9 mouse cellular contexts compared by ENCODE assay signal in the genomic region with DNA sequence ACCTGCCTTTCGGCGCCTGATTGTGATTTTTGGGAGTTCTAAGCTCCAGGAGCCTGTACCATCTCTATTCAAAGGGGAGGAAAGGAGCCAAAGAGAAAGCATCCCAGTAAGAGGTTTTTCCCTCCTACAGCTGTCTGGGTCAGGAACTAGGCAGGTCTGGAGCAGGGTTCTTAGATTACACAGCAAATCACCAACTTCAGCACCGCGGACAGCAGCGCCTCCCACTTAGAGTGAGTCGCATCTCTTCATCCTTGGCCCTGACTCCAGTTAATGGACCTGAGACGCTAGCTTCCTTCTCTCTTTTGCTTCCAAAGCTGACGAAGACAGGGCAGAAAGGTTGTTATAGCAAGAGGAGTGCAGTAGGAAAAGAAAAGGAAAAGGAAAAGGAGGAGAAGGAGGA. TPM values are rescaled to one million over a fixed set of nuclear protein-coding genes. Genes with fewer than 3 reads are reported as not detected.
DNase-seq lines count a peak whose midpoint lies in the region; ATAC-seq lines count a peak whose summit lies in the region.
"Had no signal": no experiment of that assay in that cellular context is flagged by ENCODE, and none has a peak within 500 bp of the region (broad histone marks: within the 10 kb centered on the region; RNA-seq: fewer than 3 reads in every experiment).

A gene (plus strand): TSS at position 267 of the 400 bp plus-strand sequence.

- H3K4me1 ChIP-seq in embryonic facial prominence, embryonic 13.5 days = 0 out of 2 replicates have a peak, but pooled peaks cover 3% of the 10 kb centered on the region
- H3K4me1 ChIP-seq in limb, embryonic 13.5 days = no peaks in the 10 kb centered on the region

- WGBS in embryonic facial prominence, embryonic 13.5 days = 12% methylated on average over 8 of the region's 8 CpGs
- WGBS in limb, embryonic 13.5 days = 10% methylated on average over 7 of the region's 8 CpGs

- H3K4me3 ChIP-seq in embryonic facial prominence, embryonic 13.5 days = peak within 1 kb of the TSS; percentile 7; the same call in 1 of the 2 replicates
- H3K4me3 ChIP-seq in limb, embryonic 13.5 days = no peak within 1 kb of the TSS

- DNase-seq in layer of hippocampus, adult 11-12 months (ENCODE audit: low spot score) = peak; percentile 50
- DNase-seq in layer of hippocampus, adult 9-10 months (ENCODE audit: low spot score) = no peak
- DNase-seq in brain, adult 2 months (ENCODE audit: low read depth, low spot score) = peak; percentile 84
- peak; percentile 39 for DNase-seq in hindlimb bud, embryonic 11.5 days (ENCODE audit: extremely low spot score, low read depth, low spot score)
- peak; percentile 88 for DNase-seq in retina, embryonic 14.5 days (ENCODE audit: low spot score)
- DNase-seq in adipocyte (ENCODE audit: low spot score) = no peak

- H3K27me3 ChIP-seq in embryonic facial prominence, embryonic 13.5 days = peaks cover 8% of the 10 kb centered on the region; the same call in 1 of the 2 replicates
- peaks cover 18% of the 10 kb centered on the region for H3K27me3 ChIP-seq in limb, embryonic 13.5 days

- H3K9ac ChIP-seq in embryonic facial prominence, embryonic 13.5 days = no peak within 1 kb of the TSS
- H3K9ac ChIP-seq in limb, embryonic 13.5 days = no peak within 1 kb of the TSS

- no peaks in the 10 kb centered on the region for H3K36me3 ChIP-seq in embryonic facial prominence, embryonic 13.5 days
- H3K36me3 ChIP-seq in limb, embryonic 13.5 days = no peaks in the 10 kb centered on the region

- no peak within 1 kb of the TSS for H3K27ac ChIP-seq in embryonic facial prominence, embryonic 13.5 days
- H3K27ac ChIP-seq in limb, embryonic 13.5 days = no peak within 1 kb of the TSS
- H3K27ac ChIP-seq: macrophage had no signal

- ATAC-seq in embryonic facial prominence, embryonic 13.5 days (ENCODE audit: insufficient number of reproducible peaks, insufficient read depth, low FRiP score, low TSS enrichment, low read depth) = no peak
- ATAC-seq in limb, embryonic 13.5 days (ENCODE audit: low FRiP score, low read depth) = peak; percentile 76; the same call in 1 of the 2 replicates

- no peaks in the 10 kb centered on the region for H3K9me3 ChIP-seq in embryonic facial prominence, embryonic 13.5 days
- no peaks in the 10 kb centered on the region for H3K9me3 ChIP-seq in limb, embryonic 13.5 days

- H3K4me2 ChIP-seq in embryonic facial prominence, embryonic 13.5 days = peak within 1 kb of the TSS; percentile 29
- peak within 1 kb of the TSS; percentile 21; the same call in 1 of the 2 replicates for H3K4me2 ChIP-seq in limb, embryonic 13.5 days (replicated peaks)

RNA-seq across cellular contexts. Expression of the gene that starts here (rescaled TPM):
- polyA plus RNA-seq in embryonic facial prominence, embryonic 13.5 days (2015; fragmentation: Nextera tagmentation; extraction: Ambion mirVana) = 3.1 and 3.6 TPM in 2 replicates
- 3.8 and 4.7 TPM in 2 replicates for polyA plus RNA-seq in limb, embryonic 13.5 days (2015; fragmentation: Nextera tagmentation; extraction: Ambion mirVana)
- polyA plus RNA-seq: macrophage had no signal

Comparison
In these comparisons a context has a peak if more than half of its experiments do, and no peak if none do; other contexts are left out.
1. DNase-seq: peak in layer of hippocampus, adult 11-12 months (single experiment), brain, adult 2 months (single experiment), hindlimb bud, embryonic 11.5 days (single experiment) and retina, embryonic 14.5 days (single experiment); none in layer of hippocampus, adult 9-10 months (single experiment) and adipocyte (single experiment).